Mouse (Mus musculus) urinary bladder, adult 2 months (tissue): Measurements from ENCODE around the gene Gm11554. TPM values are rescaled to one million over a fixed set of nuclear protein-coding genes. Genes with fewer than 3 reads are reported as not detected.
"Not testable (repeated sequence)": the region's sequence is repeated elsewhere in the genome, so short reads cannot be mapped to it uniquely, and the experiment has no call there.

ENCODE experiments used
- DNase-seq: peaks from one replicate; pipeline ENCODE4 v3.0.0; 2022; ENCODE audit warnings: low spot score
- polyA plus RNA-seq: library from polyadenylated mRNA; depleted of rRNA; stranded (reverse); fragments of >200 nt; gene quantifications from 2 replicates; pipeline ENCODE4 v1.2.3, GENCODE M21; 2012; rRNA removed

The Gm11554 gene
- not detected in 2 replicates for polyA plus RNA-seq

DNA sequence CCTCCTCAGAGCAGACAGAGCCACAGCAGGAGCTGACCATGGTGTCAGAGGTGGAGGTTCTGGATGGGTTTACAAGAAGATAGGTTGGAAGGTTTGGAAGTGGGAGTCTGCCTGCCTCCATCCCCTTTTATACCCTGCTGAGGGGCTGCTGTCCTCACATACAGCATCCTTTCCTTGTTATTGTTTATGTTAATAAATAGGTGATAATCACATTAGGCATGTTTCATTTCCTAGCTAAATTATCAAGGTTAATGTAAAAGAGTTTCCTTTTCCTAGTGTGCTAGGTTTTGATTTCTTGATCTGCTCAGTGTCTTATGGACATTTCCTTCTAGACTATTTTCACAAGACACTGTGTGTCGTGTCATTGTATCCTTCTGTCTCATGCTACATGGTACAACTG lies at the start of gene Gm11554:
Gm11554 (minus strand) TSS at position 101 of the 400 bp plus-strand sequence.
- DNase-seq: not testable (repeated sequence)

- no peak for DNase-seq
Measured at GRCm38 (mm10) chr11:99851508-99851907, 47.3 kb upstream of the Gm11554 start, which contains the start of gene Krtap4-16. Krtap4-16 (minus strand) TSS chr11:99851608.

- DNase-seq: no peak
Measured at GRCm38 (mm10) chr11:99846746-99847145, 42.5 kb upstream of the Gm11554 start.

GRCm38 (mm10) chr11:99842185-99842584 lies 37.9 kb upstream of the Gm11554 start:
- DNase-seq: no peak

- no peak for DNase-seq
Measured at GRCm38 (mm10) chr11:99837966-99838365, 33.7 kb upstream of the Gm11554 start, which contains the start of gene 2300003K06Rik. 2300003K06Rik (minus strand) TSS chr11:99838066.

DNA sequence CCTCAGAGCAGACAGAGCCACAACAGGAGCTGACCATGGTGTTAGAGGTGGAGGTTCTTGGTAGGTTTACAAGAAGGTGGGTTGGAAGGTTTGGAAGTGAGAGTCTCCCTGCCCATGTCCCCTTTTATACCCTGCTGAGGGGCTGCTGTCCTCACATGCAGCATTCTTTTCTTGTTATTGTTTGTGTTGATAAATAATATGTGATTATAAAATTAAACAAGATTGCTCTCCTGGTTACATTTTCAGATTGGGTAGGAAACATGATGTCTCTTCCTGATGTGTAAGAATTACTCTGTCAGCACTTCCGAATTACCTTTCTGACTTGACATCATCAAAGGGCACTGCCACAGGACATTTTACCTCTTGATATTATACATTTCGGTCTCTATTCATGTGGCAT lies 11.3 kb upstream of the Gm11554 start, which contains the start of gene Gm11564:
Gm11564 (minus strand) TSS at position 101 of the 400 bp plus-strand sequence.
- not testable (repeated sequence) for DNase-seq

- not testable (repeated sequence) for DNase-seq
Measured at GRCm38 (mm10) chr11:99809792-99810191, 5.5 kb upstream of the Gm11554 start, which contains the start of gene Krtap4-13. Krtap4-13 (minus strand) TSS chr11:99809892.

- not testable (repeated sequence) for DNase-seq
Measured at GRCm38 (mm10) chr11:99798832-99799231, 5.4 kb downstream of the Gm11554 start, which contains the start of gene Gm11569. Gm11569 (minus strand) TSS chr11:99798932.

GRCm38 (mm10) chr11:99793367-99793766 lies 10.9 kb downstream of the Gm11554 start, which contains the start of gene Gm11596:
Gm11596 (minus strand) TSS chr11:99793467.
- DNase-seq: no peak

GRCm38 (mm10) chr11:99784900-99785299 lies 19.3 kb downstream of the Gm11554 start, which contains the start of gene Krtap4-9:
Krtap4-9 (plus strand) TSS chr11:99785200.
- DNase-seq: not testable (repeated sequence)

DNA sequence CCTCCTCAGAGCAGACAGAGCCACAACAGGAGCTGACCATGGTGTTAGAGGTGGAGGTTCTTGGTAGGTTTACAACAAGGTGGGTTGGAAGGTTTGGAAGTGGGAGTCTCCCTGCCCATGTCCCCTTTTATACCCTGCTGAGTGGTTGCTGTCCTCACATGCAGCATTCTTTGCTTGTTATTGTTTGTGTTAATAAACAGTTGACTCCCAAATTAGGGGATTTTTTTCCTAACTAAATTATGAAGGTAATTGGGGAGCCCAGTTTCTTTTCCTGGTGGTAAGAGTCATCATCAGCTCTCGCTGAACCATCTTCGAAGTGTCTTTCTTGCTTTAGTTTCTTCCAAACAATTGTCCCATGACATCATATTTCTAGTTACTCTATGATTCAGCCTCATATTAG lies 23.6 kb downstream of the Gm11554 start, which contains the start of gene Krtap4-8:
Krtap4-8 (minus strand) TSS at position 101 of the 400 bp plus-strand sequence.
- no peak for DNase-seq

DNA sequence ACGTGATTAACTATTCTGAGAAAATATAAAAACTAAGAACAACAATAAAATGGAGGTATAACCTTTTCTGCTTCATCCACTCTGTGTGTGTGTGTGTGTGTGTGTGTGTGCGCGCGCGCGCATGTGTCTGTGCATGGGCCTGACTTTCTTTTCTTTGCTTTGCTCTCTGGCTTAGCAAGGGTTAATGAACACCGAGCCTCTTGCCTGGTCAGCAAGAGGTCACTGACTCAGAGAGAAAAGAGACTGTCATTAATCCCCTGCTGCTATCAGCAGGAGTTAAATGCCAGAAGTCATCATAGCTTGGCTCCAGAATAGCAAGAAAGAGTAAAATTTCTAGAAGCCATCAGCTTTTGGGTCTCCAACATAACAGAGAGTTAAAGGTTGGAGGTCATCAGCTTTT lies 25.8 kb downstream of the Gm11554 start:
- no peak for DNase-seq

DNA sequence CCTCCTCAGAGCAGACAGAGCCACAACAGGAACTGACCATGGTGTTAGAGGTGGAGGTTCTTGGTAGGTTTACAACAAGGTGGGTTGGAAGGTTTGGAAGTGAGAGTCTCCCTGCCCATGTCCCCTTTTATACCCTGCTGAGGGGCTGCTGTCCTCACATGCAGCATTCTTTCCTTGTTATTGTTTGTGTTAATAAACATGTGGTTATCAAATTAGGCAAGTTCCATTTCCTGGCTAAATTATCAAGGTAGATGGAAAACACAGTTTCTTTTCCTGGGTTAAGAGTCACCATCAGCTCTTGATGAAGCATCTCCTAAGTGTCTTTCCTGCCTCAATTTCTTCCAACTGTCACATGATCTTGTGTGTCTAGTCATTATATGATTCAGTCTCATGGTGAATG lies 31.4 kb downstream of the Gm11554 start, which contains the start of gene Gm11595:
Gm11595 (minus strand) TSS at position 101 of the 400 bp plus-strand sequence.
- not testable (repeated sequence) for DNase-seq

- no peak for DNase-seq
Measured at GRCm38 (mm10) chr11:99768410-99768809, 35.8 kb downstream of the Gm11554 start.

DNA sequence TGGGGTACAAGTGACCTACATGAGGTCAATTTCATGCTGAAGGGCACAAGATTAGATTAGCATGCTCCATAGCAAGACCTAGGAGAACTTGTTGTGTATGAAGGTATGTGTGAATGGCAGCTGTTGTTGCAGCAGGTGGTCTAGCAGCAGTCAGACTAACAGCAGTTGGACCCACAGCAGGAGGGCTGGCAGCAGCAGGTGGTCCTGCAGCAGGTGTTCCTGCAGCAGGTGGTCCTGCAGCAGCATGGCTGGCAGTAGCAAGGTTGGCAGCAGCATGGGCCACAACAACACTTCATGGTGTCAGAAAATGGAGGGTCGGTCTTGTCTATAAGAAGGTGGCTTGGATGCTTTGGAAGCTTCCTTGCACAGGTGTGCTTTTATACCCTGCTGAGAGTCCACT lies 45.4 kb downstream of the Gm11554 start:
- DNase-seq: no peak

Other genes starting within 250 kb of the Gm11554 start
- not detected in 2 replicates for gene Krtap3-2, start 247.6 kb downstream of the Gm11554 start, polyA plus RNA-seq
- gene Gm11939, start 245.0 kb downstream of the Gm11554 start, polyA plus RNA-seq: not detected in 2 replicates
- gene Krtap3-1, start 237.8 kb downstream of the Gm11554 start, polyA plus RNA-seq: not detected in 2 replicates
- gene Krtap1-5, start 223.4 kb downstream of the Gm11554 start, polyA plus RNA-seq: 0.22 TPM in 1 of 2 replicates, not detected in the other
- gene Krtap1-4, start 220.8 kb downstream of the Gm11554 start, polyA plus RNA-seq: not detected in 2 replicates
- not detected in 2 replicates for gene Krtap1-3, start 213.1 kb downstream of the Gm11554 start, polyA plus RNA-seq
- gene Krtap9-3, start 206.3 kb downstream of the Gm11554 start, polyA plus RNA-seq: not detected in 2 replicates
- gene Gm11938, start 201.1 kb downstream of the Gm11554 start, polyA plus RNA-seq: not detected in 2 replicates
- not detected in 2 replicates for gene Gm11937, start 194.3 kb downstream of the Gm11554 start, polyA plus RNA-seq
- gene Krtap2-4, start 189.6 kb downstream of the Gm11554 start, polyA plus RNA-seq: not detected in 2 replicates
- gene Gm11562, start 184.0 kb downstream of the Gm11554 start, polyA plus RNA-seq: 0.18 TPM in 1 of 2 replicates, not detected in the other
- not detected in 2 replicates for gene Krtap4-1, start 176.2 kb downstream of the Gm11554 start, polyA plus RNA-seq
- not detected in 2 replicates for gene Krtap4-2, start 169.4 kb downstream of the Gm11554 start, polyA plus RNA-seq
- not detected in 2 replicates for gene Krtap4-7, start 160.4 kb downstream of the Gm11554 start, polyA plus RNA-seq
- gene Gm11555, start 154.2 kb downstream of the Gm11554 start, polyA plus RNA-seq: not detected in 2 replicates
- gene Gm11563, start 145.5 kb downstream of the Gm11554 start, polyA plus RNA-seq: not detected in 2 replicates
- gene Krtap4-6, start 138.5 kb downstream of the Gm11554 start, polyA plus RNA-seq: not detected in 2 replicates
- gene Gm14190, start 113.7 kb downstream of the Gm11554 start, polyA plus RNA-seq: not detected in 2 replicates
- not detected in 2 replicates for gene Gm14180, start 70.2 kb downstream of the Gm11554 start, polyA plus RNA-seq
- not detected in 2 replicates for gene Gm11595, start 31.5 kb downstream of the Gm11554 start, polyA plus RNA-seq
- not detected in 2 replicates for gene Krtap4-8, start 23.7 kb downstream of the Gm11554 start, polyA plus RNA-seq
- gene Krtap4-9, start 19.2 kb downstream of the Gm11554 start, polyA plus RNA-seq: not detected in 2 replicates
- 0.06 TPM in 1 of 2 replicates, not detected in the other for gene Gm11596, start 11.0 kb downstream of the Gm11554 start, polyA plus RNA-seq
- gene Gm11569, start 5.5 kb downstream of the Gm11554 start, polyA plus RNA-seq: 0.08 TPM in 1 of 2 replicates, not detected in the other
- gene Krtap4-13, start 5.4 kb upstream of the Gm11554 start, polyA plus RNA-seq: 0.18 and 0.24 TPM in 2 replicates
- gene Gm11564, start 11.2 kb upstream of the Gm11554 start, polyA plus RNA-seq: not detected in 2 replicates
- gene 2300003K06Rik, start 33.6 kb upstream of the Gm11554 start, polyA plus RNA-seq: not detected in 2 replicates
- 0.07 and 0.08 TPM in 2 replicates for gene Krtap4-16, start 47.2 kb upstream of the Gm11554 start, polyA plus RNA-seq
- gene Gm11568, start 53.5 kb upstream of the Gm11554 start, polyA plus RNA-seq: not detected in 2 replicates
- gene Gm11559, start 60.0 kb upstream of the Gm11554 start, polyA plus RNA-seq: not detected in 2 replicates
- not detected in 2 replicates for gene Krtap9-1, start 68.9 kb upstream of the Gm11554 start, polyA plus RNA-seq
- not detected in 2 replicates for gene Gm11567, start 74.7 kb upstream of the Gm11554 start, polyA plus RNA-seq
- gene Krtap31-1, start 103.5 kb upstream of the Gm11554 start, polyA plus RNA-seq: not detected in 2 replicates
- gene Gm11565, start 110.3 kb upstream of the Gm11554 start, polyA plus RNA-seq: not detected in 2 replicates
- gene Krtap31-2, start 131.8 kb upstream of the Gm11554 start, polyA plus RNA-seq: not detected in 2 replicates
- gene Krtap9-5, start 144.0 kb upstream of the Gm11554 start, polyA plus RNA-seq: not detected in 2 replicates
- not detected in 2 replicates for gene Krtap29-1, start 174.6 kb upstream of the Gm11554 start, polyA plus RNA-seq
- not detected in 2 replicates for gene Krtap16-1, start 182.2 kb upstream of the Gm11554 start, polyA plus RNA-seq
- not detected in 2 replicates for gene Krtap17-1, start 189.5 kb upstream of the Gm11554 start, polyA plus RNA-seq
- gene Krt33a, start 211.8 kb upstream of the Gm11554 start, polyA plus RNA-seq: 0.04 and 0.11 TPM in 2 replicates
- not detected in 2 replicates for gene Krt33b, start 225.4 kb upstream of the Gm11554 start, polyA plus RNA-seq
- not detected in 2 replicates for gene Krt34, start 237.1 kb upstream of the Gm11554 start, polyA plus RNA-seq
- gene Krt31, start 246.1 kb upstream of the Gm11554 start, polyA plus RNA-seq: not detected in 2 replicates